Mouse (Mus musculus): Measurements from ENCODE around the gene Sstr5.

DNA sequence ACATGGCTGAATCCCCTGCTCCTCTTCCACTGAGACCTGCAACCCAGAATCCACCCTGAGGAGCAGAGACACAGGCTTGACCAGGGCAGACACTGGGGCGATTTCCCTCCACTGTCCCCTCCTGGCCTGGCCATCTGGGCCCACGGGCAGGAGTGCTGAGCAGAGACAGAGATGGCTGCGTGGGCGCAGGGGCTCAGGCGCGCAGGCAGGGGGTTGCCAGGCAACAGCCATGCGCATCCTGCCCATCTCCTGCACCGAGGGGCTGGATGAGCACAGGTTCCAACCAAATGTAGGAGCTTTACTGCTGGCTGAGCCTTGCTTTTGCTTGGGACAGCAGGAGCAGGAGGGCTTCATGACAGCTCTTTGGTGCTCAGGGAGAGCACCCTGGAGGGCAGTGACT is 40.5 kb downstream of the Sstr5 start:
- TF ChIP-seq POLR2A (IDR thresholded peaks at IDR 0.05; ENCODE audit: extremely low read depth, insufficient read depth, low read length): no peak
- no peak for TF ChIP-seq CTCF (IDR thresholded peaks at IDR 0.05; ENCODE audit: low read depth, low read length)

Measured in liver, adult 2 months (tissue).